7 mouse cellular contexts compared by ENCODE assay signal in genomic region chr8:107435421-107435961, GRCm38 (mm10). TPM values are rescaled to one million over a fixed set of nuclear protein-coding genes. Genes with fewer than 3 reads are reported as not detected.
DNase-seq lines count a peak whose midpoint lies in the region; ATAC-seq and TF ChIP-seq lines count a peak whose summit lies in the region.

No protein-coding gene starts in this region.

- H3K4me1 ChIP-seq in neural tube, embryonic 11.5 days (ENCODE audit: control insufficient read depth, insufficient read depth, low read length) = peaks cover 4% of the 10 kb centered on the region
- H3K4me1 ChIP-seq in embryonic fibroblast, embryonic 13.5 days (ENCODE audit: control insufficient read depth, insufficient read depth, low read length) = no peaks in the 10 kb centered on the region
- H3K4me1 ChIP-seq in liver, adult 2 months (ENCODE audit: control insufficient read depth, insufficient read depth, low read length) = peaks cover 9% of the 10 kb centered on the region; the same call in 1 of the 2 replicates
- H3K4me1 ChIP-seq in stomach, embryonic 15.5 days = peaks cover 8% of the 10 kb centered on the region; the same call in 1 of the 2 replicates

- no peak for TF ChIP-seq CTCF in embryonic fibroblast, embryonic 13.5 days (IDR thresholded peaks at IDR 0.05; ENCODE audit: borderline replicate concordance, insufficient read depth, low read length)
- TF ChIP-seq CTCF in liver, adult 2 months (IDR thresholded peaks at IDR 0.05; ENCODE audit: low read depth, low read length) = no peak

- DNase-seq in neural tube, embryonic 11.5 days (ENCODE audit: low spot score) = no peak
- DNase-seq in neural tube, embryonic 10.5 days (ENCODE audit: extremely low spot score, low spot score) = no peak
- DNase-seq in liver, adult 2 months (ENCODE audit: extremely low read depth, low read depth, low spot score) = peak; percentile 75
- no peak for DNase-seq in embryo, embryonic 11 days
- no peak for DNase-seq in kidney, postnatal 4 days

- H3K27ac ChIP-seq in neural tube, embryonic 11.5 days (ENCODE audit: low read depth, low read length) = no peak overlapping the region
- no peak overlapping the region for H3K27ac ChIP-seq in embryonic fibroblast, embryonic 13.5 days (ENCODE audit: insufficient read depth, low read length)
- H3K27ac ChIP-seq in liver, adult 2 months (replicated peaks; ENCODE audit: insufficient read depth, low read depth, low read length) = peak overlapping the region; percentile 97
- peak overlapping the region; percentile 92 for H3K27ac ChIP-seq in stomach, embryonic 15.5 days

- peak overlapping the region; percentile 69 for H3K4me2 ChIP-seq in neural tube, embryonic 11.5 days (ENCODE audit: low read depth)
- H3K4me2 ChIP-seq in stomach, embryonic 15.5 days = peak overlapping the region; percentile 77

- H3K9ac ChIP-seq in neural tube, embryonic 11.5 days (ENCODE audit: low read length) = peak overlapping the region; percentile 82; the same call in 1 of the 2 replicates
- H3K9ac ChIP-seq in liver, adult 2 months (ENCODE audit: low read depth, low read length) = peak overlapping the region; percentile 100; the same call in 1 of the 2 replicates
- H3K9ac ChIP-seq in stomach, embryonic 15.5 days = no peak overlapping the region

- no peaks in the 10 kb centered on the region for H3K36me3 ChIP-seq in neural tube, embryonic 11.5 days (ENCODE audit: control insufficient read depth, insufficient read depth, low read length)
- no peaks in the 10 kb centered on the region for H3K36me3 ChIP-seq in liver, adult 2 months (ENCODE audit: control insufficient read depth, insufficient read depth, low read length)
- H3K36me3 ChIP-seq in stomach, embryonic 15.5 days = no peaks in the 10 kb centered on the region

- H3K27me3 ChIP-seq in neural tube, embryonic 11.5 days (ENCODE audit: control insufficient read depth, insufficient read depth, low read length) = no peaks in the 10 kb centered on the region
- no peaks in the 10 kb centered on the region for H3K27me3 ChIP-seq in liver, adult 2 months (ENCODE audit: control insufficient read depth, insufficient read depth, low read length)
- H3K27me3 ChIP-seq in stomach, embryonic 15.5 days (replicated peaks) = no peaks in the 10 kb centered on the region

- 0 out of 2 replicates have a peak, but pooled peaks have one; percentile 15 for ATAC-seq in neural tube, embryonic 11.5 days (ENCODE audit: insufficient read depth, low FRiP score, low TSS enrichment)
- ATAC-seq in stomach, embryonic 15.5 days (ENCODE audit: insufficient read depth, low FRiP score, low read depth) = no peak

- H3K79me2 ChIP-seq in liver, adult 2 months (ENCODE audit: control insufficient read depth, insufficient read depth, low read length) = peaks cover 5% of the 10 kb centered on the region; the same call in 1 of the 2 replicates

- 35% methylated on average over 11 of the region's 11 CpGs for WGBS in neural tube, embryonic 11.5 days
- WGBS in liver, adult 2 months = 7% methylated on average over 11 of the region's 11 CpGs
- WGBS in stomach, embryonic 15.5 days = 25% methylated on average over 11 of the region's 11 CpGs

- peak overlapping the region; percentile 85 for H3K4me3 ChIP-seq in neural tube, embryonic 11.5 days (ENCODE audit: low read depth, low read length)
- peak overlapping the region; percentile 66 for H3K4me3 ChIP-seq in embryonic fibroblast, embryonic 13.5 days (ENCODE audit: insufficient read depth, low read length)
- H3K4me3 ChIP-seq in liver, adult 2 months (ENCODE audit: insufficient read depth, low read depth, low read length) = peak overlapping the region; percentile 93
- H3K4me3 ChIP-seq in stomach, embryonic 15.5 days (replicated peaks) = peak overlapping the region; percentile 92

- no peaks in the 10 kb centered on the region for H3K9me3 ChIP-seq in neural tube, embryonic 11.5 days (ENCODE audit: control insufficient read depth, low read length)
- H3K9me3 ChIP-seq in stomach, embryonic 15.5 days = no peaks in the 10 kb centered on the region

- TF ChIP-seq POLR2A in embryonic fibroblast, embryonic 13.5 days (IDR thresholded peaks at IDR 0.05; ENCODE audit: low read depth, low read length) = no peak
- no peak for TF ChIP-seq POLR2A in liver, adult 2 months (IDR thresholded peaks at IDR 0.05; ENCODE audit: extremely low read depth, insufficient read depth, low read length)

RNA-seq across cellular contexts. Expression of gene Wwp2, which starts 0.7 kb away (rescaled TPM):
- 70.6 and 76.2 TPM in 2 replicates for polyA plus RNA-seq in neural tube, embryonic 11.5 days (2014; fragmentation: Nextera tagmentation; extraction: Ambion mirVana)
- 43.0 and 43.7 TPM in 2 replicates for polyA plus RNA-seq in embryonic fibroblast, embryonic 13.5 days (2011; ENCODE audit: insufficient read length, low read depth, missing spikeins)
- 11.8 and 14.4 TPM in 2 replicates for total RNA-seq in liver, adult 2 months (2014; rRNA removed)
- polyA plus RNA-seq in liver, adult 2 months (2012; rRNA removed) = 13.0 and 15.0 TPM in 2 replicates
- 33.2 and 36.5 TPM in 2 replicates for polyA plus RNA-seq in stomach, embryonic 15.5 days (2015; fragmentation: Nextera tagmentation; extraction: Ambion mirVana)

RNA-seq across cellular contexts. Expression of gene Nob1, which starts 10.6 kb away (rescaled TPM):
- polyA plus RNA-seq in neural tube, embryonic 11.5 days (2014; fragmentation: Nextera tagmentation; extraction: Ambion mirVana) = 70.3 and 82.5 TPM in 2 replicates
- 39.7 and 40.1 TPM in 2 replicates for polyA plus RNA-seq in embryonic fibroblast, embryonic 13.5 days (2011; ENCODE audit: insufficient read length, low read depth, missing spikeins)
- 2.4 and 2.8 TPM in 2 replicates for total RNA-seq in liver, adult 2 months (2014; rRNA removed)
- 11.2 and 14.3 TPM in 2 replicates for polyA plus RNA-seq in liver, adult 2 months (2012; rRNA removed)
- polyA plus RNA-seq in stomach, embryonic 15.5 days (2015; fragmentation: Nextera tagmentation; extraction: Ambion mirVana) = 68.4 and 73.4 TPM in 2 replicates

RNA-seq across cellular contexts. Expression of gene Nqo1, which starts 32.5 kb away (rescaled TPM):
- 5.1 and 5.9 TPM in 2 replicates for polyA plus RNA-seq in neural tube, embryonic 11.5 days (2014; fragmentation: Nextera tagmentation; extraction: Ambion mirVana)
- 137 and 221 TPM in 2 replicates for polyA plus RNA-seq in embryonic fibroblast, embryonic 13.5 days (2011; ENCODE audit: insufficient read length, low read depth, missing spikeins)
- 20.0 and 20.6 TPM in 2 replicates for total RNA-seq in liver, adult 2 months (2014; rRNA removed)
- 12.6 and 13.8 TPM in 2 replicates for polyA plus RNA-seq in liver, adult 2 months (2012; rRNA removed)
- 15.7 and 16.3 TPM in 2 replicates for polyA plus RNA-seq in stomach, embryonic 15.5 days (2015; fragmentation: Nextera tagmentation; extraction: Ambion mirVana)

Comparison
In these comparisons a context has a peak if more than half of its experiments do, and no peak if none do; other contexts are left out.
1. H3K27ac ChIP-seq: peak in liver, adult 2 months (single experiment) and stomach, embryonic 15.5 days (single experiment); none in neural tube, embryonic 11.5 days (single experiment) and embryonic fibroblast, embryonic 13.5 days (single experiment).
2. Peak in every context shown above with its lines, with median percentiles within 50 percentile points of each other: H3K4me3 ChIP-seq.